Mouse (Mus musculus): Measurements from ENCODE around the gene Slc4a4. TPM values are rescaled to one million over a fixed set of nuclear protein-coding genes. Genes with fewer than 3 reads are reported as not detected.
A peak's percentile ranks its signal among the peaks of the same experiment; 100 is the strongest.

Gene Slc4a4
- polyA plus RNA-seq, 1 experiment from 2014 or later: 7.3 TPM

DNA sequence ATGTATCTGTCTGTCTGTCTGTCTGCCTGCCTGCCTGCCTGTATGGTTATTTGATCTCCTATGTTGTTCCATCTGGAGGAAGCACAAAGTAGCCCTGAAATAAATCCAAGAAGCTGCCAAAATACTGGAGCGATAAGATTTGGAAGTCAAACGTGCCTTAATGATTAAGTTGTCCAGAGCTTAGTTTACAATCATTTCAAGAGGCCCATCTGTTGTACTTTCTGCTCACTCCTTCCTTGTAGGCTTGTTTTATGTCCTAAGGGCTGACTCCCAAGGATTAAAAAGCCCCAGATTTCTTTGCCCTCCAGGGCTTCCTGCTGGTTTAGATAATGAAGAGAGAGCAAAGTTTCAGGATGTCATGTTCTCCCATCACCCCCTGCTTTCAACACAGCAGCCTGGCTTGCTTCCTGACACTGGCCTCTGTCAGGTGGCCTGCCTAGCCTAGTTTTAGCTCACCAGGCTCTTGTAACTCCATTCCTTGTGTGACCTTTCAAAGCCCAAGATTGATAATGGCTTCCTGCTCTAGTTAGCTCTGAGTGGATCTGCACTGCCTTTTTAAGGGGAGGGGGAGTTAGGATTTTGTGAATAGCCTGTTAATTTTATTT is 262.9 kb downstream of the Slc4a4 start:
- H3K27me3 ChIP-seq (ENCODE audit: control insufficient read depth, insufficient read depth, low read length): no peaks in the 10 kb centered on the region

DNA sequence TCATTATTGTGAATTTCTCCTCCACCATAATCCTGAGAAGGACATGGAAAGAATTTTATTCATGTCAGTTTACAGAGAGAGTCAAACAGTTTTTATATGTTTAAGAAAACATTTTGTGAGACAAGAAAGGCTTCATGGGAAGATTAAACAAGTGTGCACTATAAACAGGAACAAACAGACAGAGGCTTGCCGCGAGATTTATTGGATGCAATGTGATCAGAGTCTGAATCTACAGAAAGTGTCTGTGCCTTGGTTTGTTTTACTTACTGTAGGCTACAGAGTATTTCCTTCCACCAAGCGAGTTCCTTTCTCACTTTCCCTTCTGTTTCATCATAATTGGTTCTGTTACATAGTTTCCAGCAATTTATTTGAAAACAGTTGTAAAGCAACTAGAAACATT is 264.5 kb downstream of the Slc4a4 start:
- peaks cover 5 to 19% of the 10 kb centered on the region in 2 experiments for H3K4me1 ChIP-seq (ENCODE audit: control insufficient read depth in 2 of 2, insufficient read depth in 2 of 2, low read length in 2 of 2)
- WGBS: 82% methylated on average over 3 of the region's 3 CpGs
- no peaks in the 10 kb centered on the region for H3K27me3 ChIP-seq (ENCODE audit: control insufficient read depth, insufficient read depth, low read length)
- no peaks in the 10 kb centered on the region for H3K36me3 ChIP-seq (ENCODE audit: control insufficient read depth, insufficient read depth, low read length)
- H3K4me3 ChIP-seq (ENCODE audit: control insufficient read depth in 1 of 2, insufficient read depth in 1 of 2, low read depth in 1 of 2, low read length in 2 of 2): no peak overlapping the region
- no peak overlapping the region for H3K4me2 ChIP-seq (ENCODE audit: low read length)
- no peaks in the 10 kb centered on the region for H3K9me3 ChIP-seq (ENCODE audit: control insufficient read depth, low read length)
- no peak for ATAC-seq (ENCODE audit: insufficient number of reproducible peaks, insufficient read depth, low FRiP score, low read depth)
- no peak overlapping the region for H3K9ac ChIP-seq (ENCODE audit: low read length)
- H3K27ac ChIP-seq (replicated peaks in 1 of 2; ENCODE audit: control insufficient read depth in 1 of 2, insufficient read depth in 1 of 2, low read depth in 2 of 2, low read length in 2 of 2): no peak overlapping the region

More for the DNA sequence above, 262.9 kb downstream of the Slc4a4 start:
- WGBS: 19% methylated on average over 2 of the region's 2 CpGs
- H3K36me3 ChIP-seq (ENCODE audit: control insufficient read depth, insufficient read depth, low read length): no peaks in the 10 kb centered on the region
- H3K4me3 ChIP-seq (ENCODE audit: control insufficient read depth in 1 of 2, insufficient read depth in 1 of 2, low read depth in 1 of 2, low read length in 2 of 2): no peak overlapping the region
- H3K4me1 ChIP-seq (ENCODE audit: control insufficient read depth in 2 of 2, insufficient read depth in 2 of 2, low read length in 2 of 2): peaks cover 5 to 19% of the 10 kb centered on the region in 2 experiments
- peak; percentile 69; the same call in 1 of the 2 replicates for ATAC-seq (ENCODE audit: insufficient number of reproducible peaks, insufficient read depth, low FRiP score, low read depth)
- H3K9me3 ChIP-seq (ENCODE audit: control insufficient read depth, low read length): no peaks in the 10 kb centered on the region
- no peak overlapping the region for H3K4me2 ChIP-seq (ENCODE audit: low read length)
- H3K27ac ChIP-seq (replicated peaks in 1 of 2; ENCODE audit: control insufficient read depth in 1 of 2, insufficient read depth in 1 of 2, low read depth in 2 of 2, low read length in 2 of 2): peak overlapping the region; percentile 43 to 64
- no peak overlapping the region for H3K9ac ChIP-seq (ENCODE audit: low read length)

DNA sequence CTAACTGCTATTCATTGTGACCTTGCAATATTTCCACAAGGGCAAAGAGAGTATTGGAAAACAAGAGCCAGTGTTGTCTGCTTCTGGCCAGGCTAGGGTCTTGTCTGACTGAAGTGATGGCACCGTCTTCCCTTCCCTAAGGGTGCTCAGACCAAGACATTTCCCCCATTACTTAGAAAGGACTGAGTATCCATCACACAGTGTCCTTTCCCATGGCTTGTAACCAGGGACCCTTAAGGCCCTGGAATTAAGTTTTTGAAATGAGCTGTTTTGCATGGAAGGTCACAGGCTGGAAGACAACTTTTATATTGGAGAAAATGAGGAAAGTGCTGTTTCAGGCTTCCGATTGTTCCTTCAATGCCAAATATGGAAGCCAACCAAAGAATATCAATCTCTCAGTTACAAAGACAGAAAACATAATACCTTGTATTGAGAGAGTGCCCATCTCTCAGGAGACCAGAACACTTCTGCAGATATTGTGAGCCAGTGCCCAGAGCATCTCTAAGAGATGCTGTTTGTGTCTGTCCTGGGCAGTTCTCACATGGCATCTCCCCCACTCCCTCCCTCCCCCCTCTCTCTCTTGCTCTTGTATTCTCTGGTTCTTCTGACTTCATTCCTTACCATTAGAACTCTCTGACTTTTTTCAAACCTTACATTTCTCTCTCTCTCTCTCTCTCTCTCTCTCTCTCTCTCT is 284.6 kb downstream of the Slc4a4 start:
- H3K4me2 ChIP-seq (ENCODE audit: low read length): no peak overlapping the region
- H3K4me3 ChIP-seq (ENCODE audit: control insufficient read depth in 1 of 2, insufficient read depth in 1 of 2, low read depth in 1 of 2, low read length in 2 of 2): no peak overlapping the region
- no peaks in the 10 kb centered on the region for H3K4me1 ChIP-seq (ENCODE audit: control insufficient read depth in 2 of 2, insufficient read depth in 2 of 2, low read length in 2 of 2)
- no peak overlapping the region for H3K9ac ChIP-seq (ENCODE audit: low read length)
- no peak for ATAC-seq (ENCODE audit: insufficient number of reproducible peaks, insufficient read depth, low FRiP score, low read depth)
- H3K36me3 ChIP-seq (ENCODE audit: control insufficient read depth, insufficient read depth, low read length): no peaks in the 10 kb centered on the region
- no peaks in the 10 kb centered on the region for H3K27me3 ChIP-seq (ENCODE audit: control insufficient read depth, insufficient read depth, low read length)
- 91% methylated on average over 2 of the region's 2 CpGs for WGBS
- no peaks in the 10 kb centered on the region for H3K9me3 ChIP-seq (ENCODE audit: control insufficient read depth, low read length)
- no peak overlapping the region for H3K27ac ChIP-seq (replicated peaks in 1 of 2; ENCODE audit: control insufficient read depth in 1 of 2, insufficient read depth in 1 of 2, low read depth in 2 of 2, low read length in 2 of 2)

DNA sequence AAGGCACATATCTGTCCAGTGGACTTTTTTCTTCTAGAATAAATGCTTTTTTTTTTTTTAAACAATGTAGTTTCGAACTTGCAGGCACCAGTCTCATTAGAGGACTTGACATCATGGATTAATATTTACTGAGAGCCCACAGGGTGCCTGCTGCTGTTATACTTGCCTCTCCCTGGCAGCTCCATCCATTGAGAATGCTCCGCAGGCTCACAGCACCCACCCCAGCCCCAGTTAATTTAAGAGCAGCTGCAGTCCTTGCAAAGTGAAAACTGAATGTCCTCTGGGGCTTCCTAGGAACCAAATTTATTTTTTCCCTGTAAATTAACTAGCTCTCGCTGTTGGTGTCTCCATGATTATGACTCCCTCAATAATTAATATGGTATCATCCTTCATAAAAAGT is 303.4 kb downstream of the Slc4a4 start:
- no peak overlapping the region for H3K4me2 ChIP-seq (ENCODE audit: low read length)
- no peaks in the 10 kb centered on the region for H3K36me3 ChIP-seq (ENCODE audit: control insufficient read depth, insufficient read depth, low read length)
- H3K9ac ChIP-seq (ENCODE audit: low read length): no peak overlapping the region
- no peaks in the 10 kb centered on the region for H3K27me3 ChIP-seq (ENCODE audit: control insufficient read depth, insufficient read depth, low read length)
- H3K4me1 ChIP-seq (ENCODE audit: control insufficient read depth in 2 of 2, insufficient read depth in 2 of 2, low read length in 2 of 2): no peaks in the 10 kb centered on the region
- H3K9me3 ChIP-seq (ENCODE audit: control insufficient read depth, low read length): no peaks in the 10 kb centered on the region
- no peak overlapping the region for H3K27ac ChIP-seq (replicated peaks in 1 of 2; ENCODE audit: control insufficient read depth in 1 of 2, insufficient read depth in 1 of 2, low read depth in 2 of 2, low read length in 2 of 2)
- ATAC-seq (ENCODE audit: insufficient number of reproducible peaks, insufficient read depth, low FRiP score, low read depth): no peak
- 79% methylated on average over 3 of the region's 3 CpGs for WGBS
- H3K4me3 ChIP-seq (ENCODE audit: control insufficient read depth in 1 of 2, insufficient read depth in 1 of 2, low read depth in 1 of 2, low read length in 2 of 2): no peak overlapping the region

DNA sequence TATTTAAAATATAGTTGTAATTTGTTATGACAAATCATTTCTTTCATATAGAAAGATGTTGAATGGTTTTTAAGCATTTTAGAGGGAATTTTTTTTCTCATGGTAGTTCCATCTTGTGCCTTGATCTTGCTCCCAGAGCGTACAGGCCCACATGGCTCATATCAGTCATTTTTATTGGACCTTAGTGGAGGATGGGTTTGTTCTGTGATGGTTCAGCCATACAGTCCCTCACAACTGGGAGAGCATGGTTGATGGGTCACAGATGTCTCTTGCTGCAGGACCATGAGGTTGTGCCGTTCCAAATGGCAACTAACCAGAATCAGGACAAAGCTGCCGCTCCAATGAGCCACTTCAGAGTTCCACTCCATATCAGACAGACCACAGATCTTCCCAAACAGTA is 308.0 kb downstream of the Slc4a4 start:
- Histone ChIP-seq H3K27me3 (ENCODE audit: control insufficient read depth, insufficient read depth, low read length) (no peaks in the 10 kb centered on the region), H3K27ac (replicated peaks in 1 of 2; ENCODE audit: control insufficient read depth in 1 of 2, insufficient read depth in 1 of 2, low read depth in 2 of 2, low read length in 2 of 2) (no peak overlapping the region), H3K9ac (ENCODE audit: low read length) (no peak overlapping the region), H3K4me1 (ENCODE audit: control insufficient read depth in 2 of 2, insufficient read depth in 2 of 2, low read length in 2 of 2) (no peaks in the 10 kb centered on the region), H3K36me3 (ENCODE audit: control insufficient read depth, insufficient read depth, low read length) (no peaks in the 10 kb centered on the region), H3K4me3 (ENCODE audit: control insufficient read depth in 1 of 2, insufficient read depth in 1 of 2, low read depth in 1 of 2, low read length in 2 of 2) (no peak overlapping the region), H3K4me2 (ENCODE audit: low read length) (no peak overlapping the region), H3K9me3 (ENCODE audit: control insufficient read depth, low read length) (no peaks in the 10 kb centered on the region)
- WGBS: 91% methylated on average over 3 of the region's 3 CpGs
- no peak for ATAC-seq (ENCODE audit: insufficient number of reproducible peaks, insufficient read depth, low FRiP score, low read depth)

- no peaks in the 10 kb centered on the region for H3K9me3 ChIP-seq (ENCODE audit: control insufficient read depth, low read length)
- H3K27ac ChIP-seq (replicated peaks in 1 of 2; ENCODE audit: control insufficient read depth in 1 of 2, insufficient read depth in 1 of 2, low read depth in 2 of 2, low read length in 2 of 2): no peak overlapping the region
- H3K4me3 ChIP-seq (ENCODE audit: control insufficient read depth in 1 of 2, insufficient read depth in 1 of 2, low read depth in 1 of 2, low read length in 2 of 2): no peak overlapping the region
- no peaks in the 10 kb centered on the region for H3K27me3 ChIP-seq (ENCODE audit: control insufficient read depth, insufficient read depth, low read length)
- H3K9ac ChIP-seq (ENCODE audit: low read length): no peak overlapping the region
- WGBS: 69% methylated on average over 2 of the region's 2 CpGs
- no peaks in the 10 kb centered on the region for H3K36me3 ChIP-seq (ENCODE audit: control insufficient read depth, insufficient read depth, low read length)
- H3K4me1 ChIP-seq (ENCODE audit: control insufficient read depth in 2 of 2, insufficient read depth in 2 of 2, low read length in 2 of 2): peaks cover 0 to 6% of the 10 kb centered on the region in 2 experiments; a peak in 3 of 4 replicates
- H3K4me2 ChIP-seq (ENCODE audit: low read length): no peak overlapping the region
- ATAC-seq (ENCODE audit: insufficient number of reproducible peaks, insufficient read depth, low FRiP score, low read depth): no peak
These were observed 311.9 kb downstream of the Slc4a4 start for GRCm38 (mm10) chr5:89198501-89198900.

DNA sequence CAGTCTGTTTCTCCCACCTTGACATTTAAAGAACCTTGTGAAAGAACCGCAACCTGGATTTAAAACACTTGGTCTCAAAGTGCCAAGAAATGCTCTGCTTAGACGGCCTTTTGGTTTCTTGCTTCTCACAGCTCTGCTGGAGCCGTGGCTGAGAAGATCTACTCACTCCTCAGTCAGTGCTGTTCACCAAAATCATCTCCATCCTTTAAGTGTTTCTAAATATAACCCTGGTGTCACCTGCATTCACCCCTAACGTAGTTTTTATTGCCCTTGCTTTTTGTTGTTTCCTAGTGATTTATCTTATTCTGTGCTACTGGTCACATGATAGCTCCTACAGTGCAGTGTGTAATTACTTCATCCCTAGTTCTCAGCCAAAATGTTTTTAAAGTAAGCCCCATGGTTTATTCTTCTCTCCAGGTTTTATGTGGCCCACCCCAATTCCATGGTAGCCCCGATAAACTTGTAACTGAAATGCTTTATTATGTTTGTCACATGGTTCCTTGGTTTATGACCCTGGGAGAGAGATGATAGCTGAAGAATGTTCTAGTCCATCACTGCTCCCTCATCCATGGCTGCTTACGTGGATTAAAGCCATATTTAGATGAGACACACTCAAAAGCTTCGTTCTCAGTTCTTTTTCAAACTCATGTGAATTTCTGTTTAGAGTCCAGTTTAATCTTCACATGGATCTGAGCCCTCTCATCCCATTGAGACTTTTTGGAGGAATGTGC is 323.5 kb downstream of the Slc4a4 start:
- H3K4me2 ChIP-seq (ENCODE audit: low read length): no peak overlapping the region
- H3K9me3 ChIP-seq (ENCODE audit: control insufficient read depth, low read length): no peaks in the 10 kb centered on the region
- no peaks in the 10 kb centered on the region for H3K27me3 ChIP-seq (ENCODE audit: control insufficient read depth, insufficient read depth, low read length)
- ATAC-seq (ENCODE audit: insufficient number of reproducible peaks, insufficient read depth, low FRiP score, low read depth): no peak
- H3K4me1 ChIP-seq (ENCODE audit: control insufficient read depth in 2 of 2, insufficient read depth in 2 of 2, low read length in 2 of 2): peaks cover 0 to 2% of the 10 kb centered on the region in 2 experiments; a peak in 1 of 4 replicates
- no peak overlapping the region for H3K27ac ChIP-seq (replicated peaks in 1 of 2; ENCODE audit: control insufficient read depth in 1 of 2, insufficient read depth in 1 of 2, low read depth in 2 of 2, low read length in 2 of 2)
- H3K9ac ChIP-seq (ENCODE audit: low read length): no peak overlapping the region
- 71% methylated on average over 7 of the region's 7 CpGs for WGBS
- no peaks in the 10 kb centered on the region for H3K36me3 ChIP-seq (ENCODE audit: control insufficient read depth, insufficient read depth, low read length)
- no peak overlapping the region for H3K4me3 ChIP-seq (ENCODE audit: control insufficient read depth in 1 of 2, insufficient read depth in 1 of 2, low read depth in 1 of 2, low read length in 2 of 2)
